Mouse (Mus musculus) cerebellum, postnatal 25 days (tissue): ENCODE measurements at regions not wholly inside any gene's neighbourhood (a gene's known extent, or its start where the extent isn't known, plus 50 kb on each side); places are given as distances from the start of the nearest gene placed in this dataset.
"Not testable (repeated sequence)": the region's sequence is repeated elsewhere in the genome, so short reads cannot be mapped to it uniquely, and the experiment has no call there.

Source experiments
- DNase-seq, 2 experiments: peaks; one replicate each; pipeline ENCODE4 v3.0.0; 2021; ENCODE audit warnings: mixed read lengths in 2 of 2

GRCm38 (mm10) chr10:70866737-70867136 is 211.0 kb upstream of the Phyhipl start:
- DNase-seq: no peak

- no peak for DNase-seq
Observed at GRCm38 (mm10) chr10:70864650-70865049, 208.9 kb upstream of the Phyhipl start.

GRCm38 (mm10) chr10:70862022-70862335 is 206.2 kb upstream of the Phyhipl start:
- DNase-seq: no peak

GRCm38 (mm10) chr10:70861131-70862021 is 205.6 kb upstream of the Phyhipl start:
- DNase-seq: no peak

- DNase-seq: no peak
Observed at GRCm38 (mm10) chr10:70857155-70857820, 201.5 kb upstream of the Phyhipl start.

GRCm38 (mm10) chr10:70855948-70856347 is 200.2 kb upstream of the Phyhipl start:
- DNase-seq: no peak

GRCm38 (mm10) chr10:70853614-70854013 is 197.8 kb upstream of the Phyhipl start:
- DNase-seq: no peak

- DNase-seq: no peak
Observed at GRCm38 (mm10) chr10:70848141-70848540, 192.4 kb upstream of the Phyhipl start.

- DNase-seq: no peak
Observed at GRCm38 (mm10) chr10:70847341-70847882, 191.6 kb upstream of the Phyhipl start.

- DNase-seq: no peak
Observed at GRCm38 (mm10) chr10:70846281-70847168, 190.8 kb upstream of the Phyhipl start.

- no peak for DNase-seq
Observed at GRCm38 (mm10) chr10:70843848-70844247, 188.1 kb upstream of the Phyhipl start.

GRCm38 (mm10) chr10:70842176-70842838 is 186.5 kb upstream of the Phyhipl start:
- no peak for DNase-seq

GRCm38 (mm10) chr10:70841179-70841578 is 185.4 kb upstream of the Phyhipl start:
- DNase-seq: not testable (repeated sequence)

GRCm38 (mm10) chr10:70838147-70838546 is 182.4 kb upstream of the Phyhipl start:
- DNase-seq: no peak

GRCm38 (mm10) chr10:70837326-70837725 is 181.6 kb upstream of the Phyhipl start:
- no peak for DNase-seq

GRCm38 (mm10) chr10:70832616-70833015 is 176.9 kb upstream of the Phyhipl start:
- DNase-seq: no peak

GRCm38 (mm10) chr10:70828217-70828616 is 172.5 kb upstream of the Phyhipl start:
- no peak for DNase-seq

- DNase-seq: not testable (repeated sequence)
Observed at GRCm38 (mm10) chr10:70827522-70827921, 171.8 kb upstream of the Phyhipl start.

- DNase-seq: no peak
Observed at GRCm38 (mm10) chr10:70826706-70827105, 170.9 kb upstream of the Phyhipl start.

- DNase-seq: no peak
Observed at GRCm38 (mm10) chr10:70825451-70825850, 169.7 kb upstream of the Phyhipl start.

GRCm38 (mm10) chr10:70824461-70824860 is 168.7 kb upstream of the Phyhipl start:
- DNase-seq: no peak

- DNase-seq: no peak
Observed at GRCm38 (mm10) chr10:70819951-70820350, 164.2 kb upstream of the Phyhipl start.
